Mouse (Mus musculus): ENCODE measurements around the gene Elp5. TPM values are rescaled to one million over a fixed set of nuclear protein-coding genes. Genes with fewer than 3 reads are reported as not detected.
A peak's percentile ranks its signal among the peaks of the same experiment; 100 is the strongest.

Gene Elp5
- total RNA-seq, 2 experiments from 2014 or later = 33.0 to 45.2 TPM

DNA sequence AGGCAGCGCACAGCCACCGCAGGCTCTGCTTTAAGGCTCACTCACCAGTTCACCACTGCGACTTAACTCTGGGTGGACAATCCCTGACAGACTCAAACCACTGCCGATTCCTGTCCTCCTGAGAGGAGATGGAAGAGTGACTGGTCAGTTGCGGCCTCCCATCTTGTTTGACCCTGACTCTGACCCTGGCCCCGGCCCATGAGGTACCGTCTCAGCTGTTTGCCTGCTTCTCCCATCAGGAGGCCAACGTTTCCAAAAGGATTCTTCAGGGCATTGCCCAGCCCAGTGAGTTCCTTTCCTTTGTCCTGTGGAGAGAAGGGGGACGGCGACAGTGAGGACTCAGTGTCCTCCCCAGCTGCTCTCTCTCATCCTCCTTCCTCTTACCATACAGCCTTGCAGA lies 28.6 kb upstream of the Elp5 start:
- DNase-seq = no peak
- Histone ChIP-seq H3K27ac (no peak overlapping the region), H3K4me3 (no peak overlapping the region)
- intact Hi-C loops (cut with DNase I) = no loop called here
- no peak for TF ChIP-seq CTCF (IDR thresholded peaks at IDR 0.05)

DNA sequence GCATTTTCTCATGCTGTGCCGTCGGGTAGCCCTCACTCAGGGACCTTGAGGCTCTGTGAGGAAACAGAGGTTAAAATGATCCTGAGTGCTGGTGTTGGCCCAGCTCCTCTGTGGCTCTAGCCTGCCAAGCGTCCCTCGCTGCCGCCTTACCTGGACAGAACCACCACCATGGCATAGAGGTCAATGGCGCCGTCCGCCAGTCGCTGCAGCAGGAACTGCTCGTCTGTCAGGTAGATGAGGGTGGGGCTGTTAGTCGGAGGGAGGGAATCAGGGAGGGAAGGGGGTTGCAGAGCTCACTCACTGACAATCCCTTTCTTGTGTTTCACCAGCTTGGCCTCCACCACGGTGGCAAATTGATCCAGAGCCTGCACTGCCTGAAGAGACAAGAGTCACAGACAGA lies 28.2 kb upstream of the Elp5 start:
- H3K4me3 ChIP-seq = no peak overlapping the region
- no peak overlapping the region for H3K27ac ChIP-seq
- no peak for DNase-seq
- no peak for TF ChIP-seq CTCF (IDR thresholded peaks at IDR 0.05)
- intact Hi-C loops (cut with DNase I) = no loop called here

DNA sequence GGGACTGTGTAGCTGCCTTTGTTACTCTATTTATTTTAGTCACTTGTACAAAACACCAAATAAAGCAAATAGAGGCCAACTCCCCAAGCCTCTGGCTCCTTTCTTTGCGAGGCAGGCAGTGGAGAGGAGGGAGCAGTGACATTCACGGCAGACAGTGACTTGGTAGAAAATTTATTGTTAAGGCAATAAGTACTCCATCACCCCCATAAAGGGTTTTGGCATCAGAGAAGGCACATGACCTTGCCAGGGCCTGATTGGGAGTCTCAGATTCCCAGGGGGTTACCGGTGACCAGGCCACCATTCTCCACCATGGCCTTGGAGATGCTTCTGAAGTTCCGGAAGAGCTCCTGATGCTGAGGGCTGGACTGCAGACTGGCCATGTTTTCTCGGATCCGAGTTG lies 27.7 kb upstream of the Elp5 start:
- TF ChIP-seq CTCF (IDR thresholded peaks at IDR 0.05) = no peak
- intact Hi-C loops (cut with DNase I) = no loop called here
- no peak for DNase-seq
- Histone ChIP-seq H3K4me3 (no peak overlapping the region), H3K27ac (no peak overlapping the region)

DNA sequence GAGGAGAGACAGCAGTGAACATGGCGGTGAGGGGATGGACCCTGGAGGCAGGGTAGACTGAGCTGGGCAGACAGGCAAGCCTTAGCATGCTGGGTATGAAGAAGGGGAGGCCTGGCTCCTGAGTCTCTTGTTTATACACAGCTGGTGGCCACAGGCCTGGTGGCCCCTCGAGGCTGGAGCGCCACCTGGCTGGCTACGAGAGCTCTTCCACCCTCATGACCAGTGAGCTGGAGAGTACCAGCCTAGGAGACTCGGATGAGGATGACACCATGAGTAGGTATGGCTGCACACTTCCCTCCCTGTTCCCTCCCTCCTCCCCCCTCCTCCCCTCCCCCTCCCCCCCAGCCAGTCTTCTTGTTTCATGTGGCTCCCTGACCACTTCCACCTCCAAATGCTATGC lies 23.2 kb upstream of the Elp5 start:
- TF ChIP-seq CTCF (IDR thresholded peaks at IDR 0.05) = peak; percentile 52
- no peak overlapping the region for H3K4me3 ChIP-seq
- H3K27ac ChIP-seq = no peak overlapping the region
- intact Hi-C loops (cut with DNase I) = no loop called here
- no peak for DNase-seq

DNA sequence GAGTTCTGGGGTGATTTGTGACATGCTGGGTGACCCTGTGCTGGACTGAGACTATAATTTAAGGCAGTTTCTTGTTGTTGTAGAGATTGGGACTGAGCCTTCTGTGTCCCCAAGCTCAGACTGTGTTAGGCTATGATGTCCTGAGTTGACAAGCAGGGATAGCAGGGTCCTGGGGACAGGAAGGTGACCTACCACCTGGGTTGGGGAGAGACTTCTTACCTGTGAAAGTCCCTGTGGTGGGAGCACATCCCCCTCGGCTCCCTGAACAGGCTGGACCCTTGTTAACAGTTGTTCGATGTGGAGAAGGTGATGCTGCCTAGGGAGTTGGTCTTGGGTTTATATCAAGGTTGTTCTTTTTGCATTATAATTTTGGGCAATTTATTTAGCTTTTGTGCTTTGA lies 20.2 kb upstream of the Elp5 start:
- H3K4me3 ChIP-seq = no peak overlapping the region
- no peak for TF ChIP-seq CTCF (IDR thresholded peaks at IDR 0.05)
- intact Hi-C loops (cut with DNase I) = loop anchor here (5.0 kb wide), 1 partner anchor 70 kb away; no protein-coding TSS in a partner anchor
- no peak overlapping the region for H3K27ac ChIP-seq
- no peak for DNase-seq

DNA sequence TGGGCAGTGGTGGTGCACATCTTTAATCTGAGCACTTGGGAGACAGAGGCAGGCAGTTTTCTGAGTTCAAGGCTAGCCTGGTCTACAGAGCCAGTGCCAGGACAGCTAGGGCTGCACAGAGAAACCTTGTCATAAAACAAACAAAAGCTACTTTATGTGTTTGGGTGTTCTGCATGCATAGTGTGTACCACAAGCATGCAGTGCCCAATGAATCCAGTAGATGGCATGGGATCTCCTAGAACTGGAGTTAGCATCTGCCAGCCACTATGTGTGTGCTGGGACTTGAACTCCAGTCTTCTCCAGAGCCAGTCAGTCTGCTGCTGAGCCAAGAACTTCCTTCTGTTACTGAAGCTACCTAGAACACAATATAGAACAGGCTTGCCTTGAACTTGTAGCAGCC lies 19.5 kb upstream of the Elp5 start:
- TF ChIP-seq CTCF (IDR thresholded peaks at IDR 0.05) = peak; percentile 52
- intact Hi-C loops (cut with DNase I) = loop anchor here (5.0 kb wide), 1 partner anchor 70 kb away; no protein-coding TSS in a partner anchor
- H3K4me3 ChIP-seq = peak overlapping the region; percentile 86
- no peak for DNase-seq
- H3K27ac ChIP-seq = no peak overlapping the region

DNA sequence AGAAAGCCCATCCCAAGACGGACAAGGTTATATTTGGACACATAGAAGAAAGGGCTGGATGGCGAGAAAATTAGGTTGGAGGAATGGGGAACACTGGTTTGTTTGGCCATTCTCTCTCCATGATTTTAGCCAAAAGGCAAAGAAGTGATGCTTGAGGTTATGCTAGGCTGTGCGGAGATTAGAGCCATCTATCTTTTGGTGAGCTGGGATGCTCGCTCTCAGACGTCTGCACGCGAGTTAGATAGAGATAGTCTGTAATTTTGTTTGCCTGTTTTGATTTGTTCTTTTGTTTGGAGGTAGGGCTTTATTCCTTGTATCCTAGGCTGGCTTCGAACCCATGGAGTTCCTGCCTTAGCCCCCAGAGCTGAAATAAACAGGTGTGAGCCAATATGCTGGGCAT lies 18.8 kb upstream of the Elp5 start:
- H3K4me3 ChIP-seq = peak overlapping the region; percentile 86
- DNase-seq = no peak
- TF ChIP-seq CTCF (IDR thresholded peaks at IDR 0.05) = no peak
- intact Hi-C loops (cut with DNase I) = loop anchor here (5.0 kb wide), 1 partner anchor 69 kb away; no protein-coding TSS in a partner anchor
- H3K27ac ChIP-seq = peak overlapping the region; percentile 100

DNA sequence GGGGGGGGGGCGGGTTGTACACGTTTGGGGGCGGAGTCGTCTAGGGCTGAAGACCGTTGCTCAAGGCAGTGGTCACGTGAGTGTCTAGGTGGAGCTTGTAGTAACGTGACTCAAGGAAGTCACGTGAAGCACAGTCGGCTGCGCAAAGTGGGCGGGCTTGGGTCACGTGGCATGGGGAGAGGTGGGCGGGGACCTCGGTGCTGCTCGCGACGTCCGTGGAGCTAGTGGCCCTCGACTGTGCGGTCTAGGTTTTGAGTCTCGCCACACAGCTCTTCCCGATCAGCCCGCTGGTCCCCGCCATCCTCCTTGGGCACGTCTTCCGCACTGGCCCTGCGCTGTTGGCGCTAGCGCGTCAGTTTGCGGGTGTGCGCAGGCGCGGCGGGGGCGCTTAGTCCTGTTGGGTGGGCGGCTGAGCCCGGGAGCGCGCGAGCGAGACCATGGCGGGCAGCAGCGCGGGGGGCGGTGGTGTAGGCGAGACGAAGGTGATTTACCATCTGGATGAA lies 18.1 kb upstream of the Elp5 start, which contains the start of gene Dvl2:
Gene Dvl2, plus strand, starts transcription at position 200 of the 503 bp plus-strand sequence.
- TF ChIP-seq CTCF (IDR thresholded peaks at IDR 0.05) = no peak
- peak within 1 kb of the TSS; percentile 100 for H3K27ac ChIP-seq
- peak within 1 kb of the TSS; percentile 86 for H3K4me3 ChIP-seq
- intact Hi-C loops (cut with DNase I) = loop anchor here (5.0 kb wide), 1 partner anchor 68 kb away; no protein-coding TSS in a partner anchor
- DNase-seq = peak; percentile 94

DNA sequence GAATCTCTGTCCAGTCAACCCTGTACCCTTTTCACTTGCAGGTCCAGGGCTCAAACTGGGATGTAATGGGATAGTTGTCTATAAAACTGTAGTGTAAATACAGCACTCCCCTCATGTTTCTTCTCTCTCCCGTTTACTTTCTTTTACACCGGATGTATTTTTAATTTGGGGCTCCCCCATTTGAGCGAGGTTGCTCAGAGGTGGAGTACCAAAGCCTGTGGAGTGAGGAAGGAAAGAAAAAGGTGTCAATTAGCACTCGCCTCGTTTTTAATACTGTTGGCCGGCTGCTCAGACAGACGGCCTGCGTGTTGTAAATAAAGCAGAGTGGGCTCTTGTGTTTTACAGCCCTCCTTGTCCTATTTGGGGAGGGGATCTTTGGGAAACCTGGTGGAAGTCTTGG lies 17.3 kb upstream of the Elp5 start:
- Histone ChIP-seq H3K4me3 (no peak overlapping the region), H3K27ac (peak overlapping the region; percentile 100)
- TF ChIP-seq CTCF (IDR thresholded peaks at IDR 0.05) = no peak
- intact Hi-C loops (cut with DNase I) = loop anchor here (5.0 to 10.0 kb wide), 4 partner anchors 67 to 645 kb away; partner anchors contain the start of genes Cd68, Kdm6b, Mpdu1 and Rnf167
- no peak for DNase-seq

DNA sequence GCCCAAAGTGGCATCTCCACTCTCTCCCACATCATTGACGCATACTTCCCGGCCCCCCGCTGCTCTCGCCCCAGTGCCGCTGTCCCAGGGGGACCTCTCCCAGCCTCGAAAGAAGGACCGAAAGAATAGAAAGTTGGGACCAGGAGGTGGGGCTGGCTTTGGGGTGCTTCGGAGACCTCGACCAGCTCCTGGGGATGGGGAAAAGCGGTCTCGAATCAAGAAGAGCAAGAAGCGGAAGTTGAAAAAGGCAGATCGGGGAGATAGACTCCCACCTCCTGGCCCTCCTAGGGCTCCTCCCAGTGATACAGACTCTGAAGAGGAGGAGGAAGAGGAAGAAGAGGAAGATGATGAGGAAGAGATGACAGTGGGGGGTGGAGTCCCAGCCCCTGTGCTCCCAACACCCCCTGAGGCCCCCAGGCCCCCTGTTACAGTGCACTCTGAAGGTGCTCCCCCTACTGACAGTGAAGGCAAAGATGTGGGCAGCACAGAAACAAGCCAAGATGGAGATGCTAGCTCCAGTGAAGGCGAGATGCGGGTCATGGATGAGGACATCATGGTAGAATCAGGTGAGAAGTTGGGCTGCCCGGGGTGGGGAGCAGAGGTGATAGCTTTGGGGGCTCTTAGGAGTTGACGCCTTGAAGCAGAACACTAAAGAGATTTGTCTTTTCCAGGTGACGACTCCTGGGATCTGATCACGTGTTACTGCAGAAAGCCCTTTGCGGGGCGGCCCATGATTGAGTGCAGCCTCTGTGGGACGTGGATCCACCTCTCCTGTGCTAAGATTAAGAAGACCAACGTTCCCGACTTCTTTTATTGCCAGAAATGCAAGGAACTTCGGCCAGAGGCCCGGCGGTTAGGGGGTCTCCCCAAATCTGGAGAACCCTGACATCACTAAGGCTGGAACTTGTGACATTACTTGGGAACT lies 16.5 kb upstream of the Elp5 start:
- TF ChIP-seq CTCF (IDR thresholded peaks at IDR 0.05) = peak; percentile 22; the same call in 1 of the 2 replicates
- intact Hi-C loops (cut with DNase I) = loop anchor here (10.0 kb wide), 3 partner anchors 334 to 646 kb away; partner anchors contain the start of genes Cd68, Kdm6b, Mpdu1 and Rnf167
- Histone ChIP-seq H3K27ac (peak overlapping the region; percentile 100), H3K4me3 (no peak overlapping the region)
- DNase-seq = no peak

DNA sequence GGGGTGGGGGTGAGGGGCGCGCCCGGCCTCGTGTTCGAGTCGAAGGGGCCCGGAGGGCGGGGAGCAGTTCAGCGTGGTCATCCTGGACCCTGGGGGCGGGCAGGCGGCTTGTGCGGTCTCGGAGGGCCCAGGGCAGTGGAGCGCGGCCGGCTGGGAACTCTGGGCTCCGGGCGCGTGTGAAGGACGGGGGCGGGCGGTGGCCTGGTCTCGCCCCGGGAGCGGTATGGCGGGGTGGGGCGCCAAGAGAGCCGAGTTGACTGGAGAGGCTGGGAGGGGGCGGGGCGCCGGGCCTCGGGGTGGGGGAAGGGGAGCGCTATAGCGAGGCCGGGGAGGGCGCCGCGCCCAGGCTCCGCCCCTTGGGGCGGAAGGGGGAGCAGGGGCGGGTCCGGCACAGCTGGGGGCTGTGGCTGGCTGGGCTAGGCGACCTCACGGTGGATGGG lies 14.8 kb upstream of the Elp5 start:
- TF ChIP-seq CTCF (IDR thresholded peaks at IDR 0.05) = no peak
- intact Hi-C loops (cut with DNase I) = loop anchor here (10.0 kb wide), 3 partner anchors 332 to 648 kb away; partner anchors contain the start of genes Cd68, Kdm6b, Mpdu1 and Rnf167
- peak overlapping the region; percentile 100 for H3K27ac ChIP-seq
- peak; percentile 97 for DNase-seq
- H3K4me3 ChIP-seq = peak overlapping the region; percentile 98

DNA sequence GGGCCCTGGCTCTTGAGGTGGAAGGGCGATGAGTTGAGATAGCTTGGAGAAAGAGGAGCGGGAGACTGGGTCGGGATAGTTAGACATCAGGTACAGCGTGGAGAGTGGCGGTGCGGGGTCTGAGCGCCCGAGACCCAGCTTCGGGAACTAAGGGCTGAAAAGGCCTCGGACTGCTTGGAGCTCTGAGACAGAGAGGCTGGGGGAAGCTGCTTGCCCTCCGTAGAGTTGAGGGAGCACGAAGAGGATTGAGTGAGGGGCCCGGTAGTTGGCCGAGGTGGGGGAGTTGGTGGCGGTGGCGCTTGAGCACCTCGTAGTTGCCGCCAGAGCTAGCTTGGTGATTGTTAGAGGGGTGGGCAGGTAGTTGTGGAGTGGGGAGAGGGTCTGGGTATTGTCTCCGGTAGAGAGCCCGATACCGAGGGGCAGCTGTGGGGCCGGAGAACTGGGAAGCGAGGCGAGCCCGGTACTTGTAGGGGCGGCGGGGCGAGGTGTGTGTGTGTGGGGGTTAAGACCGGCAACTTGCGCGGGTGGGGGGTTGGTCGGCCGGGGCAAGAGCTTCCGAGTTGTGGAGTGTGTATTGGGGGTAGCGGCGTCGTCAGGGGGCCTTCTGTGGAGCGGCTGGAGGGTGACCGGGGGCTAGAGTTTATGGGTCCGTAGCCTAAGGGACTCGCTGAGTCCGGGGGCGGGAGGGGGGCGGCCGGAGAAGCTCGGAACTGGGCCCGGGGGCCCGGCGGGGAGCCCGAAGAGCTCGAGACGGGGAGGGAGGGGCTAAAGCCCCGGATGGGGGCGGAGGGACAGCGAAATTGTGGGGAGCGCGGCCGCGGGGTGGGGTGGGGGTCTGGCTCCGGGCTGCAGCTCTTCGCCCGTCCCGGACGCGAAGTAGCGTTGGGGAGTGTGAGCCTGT lies 14.1 kb upstream of the Elp5 start:
- Histone ChIP-seq H3K4me3 (peak overlapping the region; percentile 98), H3K27ac (peak overlapping the region; percentile 100)
- DNase-seq = peak; percentile 82
- intact Hi-C loops (cut with DNase I) = loop anchor here (10.0 kb wide), 3 partner anchors 332 to 648 kb away; partner anchors contain the start of genes Cd68, Kdm6b, Mpdu1 and Rnf167
- no peak for TF ChIP-seq CTCF (IDR thresholded peaks at IDR 0.05)

Data from gastrocnemius, adult 2 months (tissue).